Mouse (Mus musculus) C2C12 (cell line): ENCODE data around the gene Olfr1239. TPM values are rescaled to one million over a fixed set of nuclear protein-coding genes. Genes with fewer than 3 reads are reported as not detected.

Experiments used
- H3K27me3 ChIP-seq: one replicate; pipeline ENCODE4 v1.6.1; 2011; ENCODE audit not compliant: control insufficient read depth, insufficient read depth, insufficient read length
- H3K36me3 ChIP-seq: one replicate; pipeline ENCODE4 v1.6.1; 2011; ENCODE audit not compliant: control insufficient read depth, insufficient read depth
- H3K4me3 ChIP-seq: one replicate; pipeline ENCODE4 v1.5.1; 2011; ENCODE audit warnings: mild to moderate bottlenecking, control low read depth; ENCODE audit not compliant: poor library complexity, insufficient read depth, severe bottlenecking
- H3K79me2 ChIP-seq: one replicate; pipeline ENCODE4 v1.6.1; 2011; ENCODE audit not compliant: control insufficient read depth, insufficient read depth
- H3K79me3 ChIP-seq: one replicate; pipeline ENCODE4 v1.6.1; 2011; ENCODE audit warnings: low read depth, control low read depth
- H3ac ChIP-seq: one replicate; pipeline ENCODE3; 2011; ENCODE audit warnings: low read depth; ENCODE audit not compliant: control insufficient read depth, insufficient read length
- CEBPB ChIP-seq: IDR thresholded peaks from one replicate; pipeline ENCODE4 v1.6.1; 2011; ENCODE audit warnings: low read depth, mild to moderate bottlenecking, control low read depth, moderate library complexity
- CTCF ChIP-seq: IDR thresholded peaks from one replicate; pipeline ENCODE4 v1.5.1; 2011; ENCODE audit not compliant: control insufficient read depth, insufficient read depth, insufficient read length
- FOSL1 ChIP-seq: IDR thresholded peaks from one replicate; pipeline ENCODE4 v1.8.0; 2011; ENCODE audit warnings: mild to moderate bottlenecking, low read length; ENCODE audit not compliant: poor library complexity, insufficient read depth, severe bottlenecking
- MAX ChIP-seq: IDR thresholded peaks from one replicate; pipeline ENCODE4 v1.6.1; 2011; ENCODE audit warnings: mild to moderate bottlenecking, control low read depth
- MYOD1 ChIP-seq: IDR thresholded peaks from one replicate; pipeline ENCODE4 v1.6.1; 2011; ENCODE audit warnings: low read depth; ENCODE audit not compliant: control insufficient read depth, insufficient read length
- MYOG ChIP-seq: IDR thresholded peaks from one replicate; pipeline ENCODE4 v1.6.1; 2011; ENCODE audit not compliant: control insufficient read depth, insufficient read length; ENCODE audit errors: extremely low read depth
- USF1 ChIP-seq: IDR thresholded peaks from one replicate; pipeline ENCODE4 v1.6.1; 2011; ENCODE audit warnings: low read depth, mild to moderate bottlenecking, control low read depth, moderate library complexity
- long read RNA-seq, 2 experiments: library from polyadenylated mRNA; unstranded; transcript quantifications; one replicate each; pipeline ENCODE4 v2.0.0; 2019 to 2020
- polyA plus RNA-seq: library from polyadenylated mRNA; unstranded; fragments of >200 nt; fragmentation: generic; extraction: Trizol; gene quantifications from one replicate; pipeline ENCODE4 v1.2.1, GENCODE M21; 2012; ENCODE audit warnings: missing spikeins

Olfr1239 gene
- not detected for polyA plus RNA-seq
- long read RNA-seq, experiment 1: 0 reads
- long read RNA-seq, experiment 2: 0 reads

- no peak within 1 kb of the TSS for H3ac ChIP-seq
- H3K4me3 ChIP-seq: no peak within 1 kb of the TSS
- TF ChIP-seq FOSL1: no peak
- TF ChIP-seq USF1: no peak
- no peak for TF ChIP-seq CTCF
- no peak for TF ChIP-seq MAX
- TF ChIP-seq MYOG: no peak
- TF ChIP-seq CEBPB: no peak
- TF ChIP-seq MYOD1: no peak
- no peaks in the 10 kb centered on the region for H3K36me3 ChIP-seq
- no peaks in the 10 kb centered on the region for H3K27me3 ChIP-seq
- no peaks in the 10 kb centered on the region for H3K79me3 ChIP-seq
- no peaks in the 10 kb centered on the region for H3K79me2 ChIP-seq
Measured at GRCm38 (mm10) chr2:89420307-89420706, at the start of gene Olfr1239. Gene Olfr1239, minus strand, starts transcription at chr2:89420407.

- no peaks in the 10 kb centered on the region for H3K36me3 ChIP-seq
- H3K79me3 ChIP-seq: no peaks in the 10 kb centered on the region
- H3ac ChIP-seq: no peak within 1 kb of the TSS
- H3K27me3 ChIP-seq: no peaks in the 10 kb centered on the region
- H3K79me2 ChIP-seq: no peaks in the 10 kb centered on the region
- no peak within 1 kb of the TSS for H3K4me3 ChIP-seq
- TF ChIP-seq CTCF: no peak
- no peak for TF ChIP-seq CEBPB
- no peak for TF ChIP-seq MYOG
- no peak for TF ChIP-seq MAX
- TF ChIP-seq FOSL1: no peak
- no peak for TF ChIP-seq USF1
Measured at GRCm38 (mm10) chr2:89442900-89443299, 22.7 kb upstream of the Olfr1239 start, which contains the start of gene Olfr1240. Gene Olfr1240, minus strand, starts transcription at chr2:89443000.

- Histone ChIP-seq H3ac (no peak overlapping the region), H3K36me3 (no peaks in the 10 kb centered on the region), H3K27me3 (no peaks in the 10 kb centered on the region), H3K79me3 (no peaks in the 10 kb centered on the region), H3K4me3 (no peak overlapping the region), H3K79me2 (no peaks in the 10 kb centered on the region)
- no peak for TF ChIP-seq FOSL1
Measured at GRCm38 (mm10) chr2:89414557-89414956, 5.7 kb downstream of the Olfr1239 start.

GRCm38 (mm10) chr2:89409576-89409975 is 10.6 kb downstream of the Olfr1239 start, which contains the start of gene Olfr1238:
Gene Olfr1238, minus strand, starts transcription at chr2:89409676.
- Histone ChIP-seq H3K4me3 (no peak within 1 kb of the TSS), H3K79me2 (no peaks in the 10 kb centered on the region), H3ac (no peak within 1 kb of the TSS), H3K79me3 (no peaks in the 10 kb centered on the region), H3K27me3 (no peaks in the 10 kb centered on the region), H3K36me3 (no peaks in the 10 kb centered on the region)
- no peak for TF ChIP-seq CTCF

DNA sequence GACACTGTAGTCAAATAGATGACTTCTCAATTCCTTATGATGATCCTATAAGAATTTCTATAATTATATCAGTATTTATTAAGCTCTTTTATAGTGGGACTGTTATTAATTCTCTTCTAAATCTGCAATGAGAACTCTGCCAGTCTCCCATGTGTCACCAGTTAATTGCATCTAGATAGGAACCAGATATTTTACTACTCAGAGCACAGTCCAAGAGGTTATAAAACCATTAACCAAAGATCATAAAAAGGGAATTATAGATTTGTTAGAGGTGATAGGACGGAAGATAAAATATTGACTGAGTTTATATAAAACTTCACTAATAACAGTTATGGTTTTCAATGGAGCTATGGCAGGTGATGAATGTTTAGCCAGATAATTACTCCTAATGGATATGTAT is 19.3 kb downstream of the Olfr1239 start:
- TF ChIP-seq MYOD1: no peak
- TF ChIP-seq MYOG: no peak
- no peak for TF ChIP-seq CEBPB
- no peak for TF ChIP-seq MAX
- TF ChIP-seq FOSL1: no peak
- no peak for TF ChIP-seq USF1
- no peak for TF ChIP-seq CTCF
- Histone ChIP-seq H3K27me3 (no peaks in the 10 kb centered on the region), H3K79me2 (no peaks in the 10 kb centered on the region), H3K4me3 (no peak overlapping the region), H3ac (no peak overlapping the region), H3K79me3 (no peaks in the 10 kb centered on the region), H3K36me3 (no peaks in the 10 kb centered on the region)

Other genes with a start within 250 kb of the Olfr1239 start
- gene Olfr1225, start 245.7 kb downstream of the Olfr1239 start, polyA plus RNA-seq: not detected
- gene Olfr1226, start 220.4 kb downstream of the Olfr1239 start, polyA plus RNA-seq: not detected
- gene Olfr1228, start 166.3 kb downstream of the Olfr1239 start, polyA plus RNA-seq: not detected
- gene Olfr1229, start 132.4 kb downstream of the Olfr1239 start, polyA plus RNA-seq: not detected
- not detected for gene Olfr1230, start 123.1 kb downstream of the Olfr1239 start, polyA plus RNA-seq
- not detected for gene Olfr1231, start 113.3 kb downstream of the Olfr1239 start, polyA plus RNA-seq
- not detected for gene Olfr1232, start 90.7 kb downstream of the Olfr1239 start, polyA plus RNA-seq
- gene Olfr1233, start 78.0 kb downstream of the Olfr1239 start, polyA plus RNA-seq: not detected
- not detected for gene Olfr1234, start 55.5 kb downstream of the Olfr1239 start, polyA plus RNA-seq
- gene Olfr1238, start 10.7 kb downstream of the Olfr1239 start, polyA plus RNA-seq: not detected
- not detected for gene Olfr1240, start 22.6 kb upstream of the Olfr1239 start, polyA plus RNA-seq
- not detected for gene Olfr1241, start 66.7 kb upstream of the Olfr1239 start, polyA plus RNA-seq
- gene Olfr1242, start 77.9 kb upstream of the Olfr1239 start, polyA plus RNA-seq: not detected
- not detected for gene Olfr1243, start 111.1 kb upstream of the Olfr1239 start, polyA plus RNA-seq
- gene Olfr1245, start 158.0 kb upstream of the Olfr1239 start, polyA plus RNA-seq: not detected
- not detected for gene Olfr1246, start 172.8 kb upstream of the Olfr1239 start, polyA plus RNA-seq
- not detected for gene Olfr1247, start 193.7 kb upstream of the Olfr1239 start, polyA plus RNA-seq
- not detected for gene Olfr1248, start 197.8 kb upstream of the Olfr1239 start, polyA plus RNA-seq
- gene Olfr1249, start 214.6 kb upstream of the Olfr1239 start, polyA plus RNA-seq: not detected
- 0.04 TPM for gene Olfr1250, start 241.1 kb upstream of the Olfr1239 start, polyA plus RNA-seq